ENCODE assay signal across 8 mouse cellular contexts in the genomic region with DNA sequence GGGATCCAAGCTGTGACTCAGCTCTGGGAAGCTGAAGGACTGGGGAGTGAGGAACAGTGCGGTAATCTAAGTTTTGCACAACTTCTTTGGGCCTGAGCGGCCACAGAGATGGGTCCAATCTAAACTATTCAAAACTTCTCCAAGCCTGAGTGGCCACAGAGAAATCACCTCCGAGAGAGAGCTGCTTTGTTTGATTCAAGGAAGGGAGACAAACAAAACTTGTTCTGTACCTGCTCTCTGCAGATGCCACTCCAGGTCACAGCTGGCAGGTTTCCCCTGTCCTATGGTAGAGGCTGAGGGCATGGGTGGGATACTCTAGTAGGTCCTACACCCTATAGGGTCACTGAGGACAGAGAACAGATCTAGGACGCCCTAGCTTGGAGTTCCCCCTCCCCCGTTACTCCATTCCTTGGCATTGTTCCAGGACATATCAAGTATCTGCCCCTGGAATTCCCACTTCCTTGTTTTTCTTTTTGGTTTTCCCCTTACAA.
DNase-seq lines count a peak whose midpoint lies in the region; ATAC-seq lines count a peak whose summit lies in the region.

No protein-coding gene starts in this region.

- H3K9ac ChIP-seq in embryonic facial prominence, embryonic 13.5 days: peak overlapping the region; percentile 44; the same call in 1 of the 2 replicates
- H3K9ac ChIP-seq in intestine, embryonic 14.5 days (ENCODE audit: low read length): no peak overlapping the region
- H3K9ac ChIP-seq in neural tube, embryonic 13.5 days: peak overlapping the region; percentile 17; the same call in 1 of the 2 replicates
- H3K9ac ChIP-seq in forebrain, embryonic 16.5 days (replicated peaks; ENCODE audit: low read depth, low read length): no peak overlapping the region

- H3K9me3 ChIP-seq in megakaryocyte, embryonic 14.5 days: no peaks in the 10 kb centered on the region
- no peaks in the 10 kb centered on the region for H3K9me3 ChIP-seq in embryonic facial prominence, embryonic 13.5 days
- no peaks in the 10 kb centered on the region for H3K9me3 ChIP-seq in intestine, embryonic 14.5 days (ENCODE audit: control insufficient read depth, low read length)
- no peaks in the 10 kb centered on the region for H3K9me3 ChIP-seq in neural tube, embryonic 13.5 days
- H3K9me3 ChIP-seq in forebrain, embryonic 16.5 days (ENCODE audit: control insufficient read depth, low read length): no peaks in the 10 kb centered on the region

- H3K4me3 ChIP-seq in megakaryocyte, embryonic 14.5 days (replicated peaks): peak overlapping the region; percentile 11
- H3K4me3 ChIP-seq in embryonic facial prominence, embryonic 13.5 days: no peak overlapping the region
- H3K4me3 ChIP-seq in intestine, embryonic 14.5 days (ENCODE audit: low read depth, low read length): no peak overlapping the region
- peak overlapping the region; percentile 40 for H3K4me3 ChIP-seq in neural tube, embryonic 13.5 days
- no peak overlapping the region for H3K4me3 ChIP-seq in forebrain, embryonic 16.5 days (replicated peaks; ENCODE audit: low read length)

- no peaks in the 10 kb centered on the region for H3K36me3 ChIP-seq in megakaryocyte, embryonic 14.5 days (replicated peaks; ENCODE audit: low read length)
- no peaks in the 10 kb centered on the region for H3K36me3 ChIP-seq in embryonic facial prominence, embryonic 13.5 days
- H3K36me3 ChIP-seq in intestine, embryonic 14.5 days (ENCODE audit: control insufficient read depth, insufficient read depth, low read length): 0 out of 2 replicates have a peak, but pooled peaks cover 3% of the 10 kb centered on the region
- no peaks in the 10 kb centered on the region for H3K36me3 ChIP-seq in neural tube, embryonic 13.5 days
- no peaks in the 10 kb centered on the region for H3K36me3 ChIP-seq in forebrain, embryonic 16.5 days (ENCODE audit: control insufficient read depth, insufficient read depth)

- 0 out of 2 replicates have a peak overlapping the region, but pooled peaks have one; percentile 28 for H3K27ac ChIP-seq in embryonic facial prominence, embryonic 13.5 days
- peak overlapping the region; percentile 72 for H3K27ac ChIP-seq in intestine, embryonic 14.5 days (ENCODE audit: low read depth)
- H3K27ac ChIP-seq in neural tube, embryonic 13.5 days (replicated peaks): peak overlapping the region; percentile 88
- H3K27ac ChIP-seq in forebrain, embryonic 16.5 days (ENCODE audit: low read length): no peak overlapping the region

- 49% methylated on average over 5 of the region's 5 CpGs for WGBS in embryonic facial prominence, embryonic 13.5 days
- WGBS in intestine, embryonic 14.5 days: 45% methylated on average over 5 of the region's 5 CpGs
- 57% methylated on average over 5 of the region's 5 CpGs for WGBS in neural tube, embryonic 13.5 days
- 54% methylated on average over 5 of the region's 5 CpGs for WGBS in forebrain, embryonic 16.5 days

- peak; percentile 66 for DNase-seq in intestine, embryonic 14.5 days (ENCODE audit: low spot score)
- no peak for DNase-seq in gastrocnemius, adult 8-10 months (ENCODE audit: low spot score in 2 of 2)
- no peak for DNase-seq in thymus, postnatal 25 days

- no peaks in the 10 kb centered on the region for H3K27me3 ChIP-seq in megakaryocyte, embryonic 14.5 days (replicated peaks)
- H3K27me3 ChIP-seq in embryonic facial prominence, embryonic 13.5 days: no peaks in the 10 kb centered on the region
- H3K27me3 ChIP-seq in intestine, embryonic 14.5 days (replicated peaks; ENCODE audit: control insufficient read depth, insufficient read depth, low read length): no peaks in the 10 kb centered on the region
- no peaks in the 10 kb centered on the region for H3K27me3 ChIP-seq in neural tube, embryonic 13.5 days
- H3K27me3 ChIP-seq in forebrain, embryonic 16.5 days (replicated peaks; ENCODE audit: control insufficient read depth, insufficient read depth, low read length): no peaks in the 10 kb centered on the region

- no peak for ATAC-seq in megakaryocyte, adult 5-6 weeks (ENCODE audit: poor library complexity, severe bottlenecking)
- no peak for ATAC-seq in embryonic facial prominence, embryonic 13.5 days (ENCODE audit: insufficient number of reproducible peaks, insufficient read depth, low FRiP score, low TSS enrichment, low read depth)
- ATAC-seq in intestine, embryonic 14.5 days (replicated peaks; ENCODE audit: low FRiP score, low TSS enrichment, low read depth): no peak; the same call in 1 of the 2 replicates
- ATAC-seq in neural tube, embryonic 13.5 days (ENCODE audit: low read depth): no peak
- ATAC-seq in forebrain, embryonic 16.5 days: no peak

- H3K4me2 ChIP-seq in embryonic facial prominence, embryonic 13.5 days: 0 out of 2 replicates have a peak overlapping the region, but pooled peaks have one; percentile 22
- peak overlapping the region; percentile 59 for H3K4me2 ChIP-seq in intestine, embryonic 14.5 days (ENCODE audit: low read length)
- H3K4me2 ChIP-seq in neural tube, embryonic 13.5 days: peak overlapping the region; percentile 57
- H3K4me2 ChIP-seq in forebrain, embryonic 16.5 days (ENCODE audit: low read length): no peak overlapping the region

- peaks cover 89% of the 10 kb centered on the region for H3K4me1 ChIP-seq in megakaryocyte, embryonic 14.5 days
- peaks cover 69% of the 10 kb centered on the region for H3K4me1 ChIP-seq in embryonic facial prominence, embryonic 13.5 days
- H3K4me1 ChIP-seq in intestine, embryonic 14.5 days (replicated peaks; ENCODE audit: control insufficient read depth, insufficient read depth, low read length): peaks cover 41% of the 10 kb centered on the region
- H3K4me1 ChIP-seq in neural tube, embryonic 13.5 days (replicated peaks): peaks cover 86% of the 10 kb centered on the region
- H3K4me1 ChIP-seq in forebrain, embryonic 16.5 days (replicated peaks; ENCODE audit: control insufficient read depth, insufficient read depth, low read length): peaks cover 38% of the 10 kb centered on the region

Comparison
In these comparisons a context has a peak if more than half of its experiments do, and no peak if none do; other contexts are left out.
1. H3K4me3 ChIP-seq: peak in megakaryocyte, embryonic 14.5 days (single experiment) and neural tube, embryonic 13.5 days (single experiment); none in embryonic facial prominence, embryonic 13.5 days (single experiment), intestine, embryonic 14.5 days (single experiment) and forebrain, embryonic 16.5 days (single experiment).
2. H3K9ac ChIP-seq: peak in embryonic facial prominence, embryonic 13.5 days (single experiment) and neural tube, embryonic 13.5 days (single experiment); none in intestine, embryonic 14.5 days (single experiment) and forebrain, embryonic 16.5 days (single experiment).